Mouse (Mus musculus) CD4-positive, CD25-positive, alpha-beta regulatory T cell, adult 2 months (primary cell): ENCODE measurements around the gene Tbc1d16.
A peak's percentile ranks its signal among the peaks of the same experiment; 100 is the strongest.
"Not testable (repeated sequence)": the region's sequence is repeated elsewhere in the genome, so short reads cannot be mapped to it uniquely, and the experiment has no call there.

Experiments used
- DNase-seq: peaks from one replicate; pipeline ENCODE4 v3.0.0-alpha.2; 2012; ENCODE audit warnings: low read depth, low spot score

Gene Tbc1d16

DNA sequence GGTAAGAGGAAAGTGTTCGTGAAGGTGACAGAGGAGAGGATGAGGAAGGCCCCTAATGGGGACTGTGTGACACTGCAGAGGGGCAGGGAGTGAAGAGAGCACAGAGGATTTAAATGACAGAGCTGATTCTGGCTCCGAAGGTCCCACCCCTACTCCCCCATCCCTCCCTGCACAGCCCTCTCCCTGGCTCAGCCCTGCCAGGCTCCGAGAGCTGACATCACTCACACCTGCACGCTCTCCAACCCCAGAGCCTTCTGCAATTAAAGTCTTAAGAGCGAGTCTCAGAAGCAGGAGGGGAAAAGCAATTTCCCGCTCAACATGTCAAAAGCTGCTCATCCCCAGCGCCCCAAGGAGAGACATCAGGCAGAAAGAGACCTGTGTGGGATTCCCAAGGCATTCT is 109.4 kb downstream of the Tbc1d16 start:
- DNase-seq = no peak

DNA sequence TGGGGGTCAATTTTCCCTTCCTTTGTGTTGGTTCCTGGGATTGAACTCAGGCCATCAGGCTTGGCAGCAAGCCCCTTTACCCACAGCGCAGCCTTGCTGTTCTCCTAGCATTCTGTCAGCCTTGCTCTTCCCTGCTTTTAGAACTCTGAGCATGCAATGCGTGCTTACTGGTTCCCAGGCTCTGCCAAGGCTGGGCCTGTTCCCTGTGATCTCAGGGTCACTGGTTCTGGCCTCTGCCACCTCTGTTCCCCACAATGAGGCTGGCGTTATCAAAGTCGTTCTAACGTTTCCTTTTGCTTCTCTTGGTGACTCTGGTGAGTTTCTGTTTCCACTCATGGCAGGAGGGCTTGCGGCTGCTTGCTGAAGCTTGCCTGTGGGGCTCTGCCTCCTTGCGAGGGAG is 110.4 kb downstream of the Tbc1d16 start:
- no peak for DNase-seq

DNA sequence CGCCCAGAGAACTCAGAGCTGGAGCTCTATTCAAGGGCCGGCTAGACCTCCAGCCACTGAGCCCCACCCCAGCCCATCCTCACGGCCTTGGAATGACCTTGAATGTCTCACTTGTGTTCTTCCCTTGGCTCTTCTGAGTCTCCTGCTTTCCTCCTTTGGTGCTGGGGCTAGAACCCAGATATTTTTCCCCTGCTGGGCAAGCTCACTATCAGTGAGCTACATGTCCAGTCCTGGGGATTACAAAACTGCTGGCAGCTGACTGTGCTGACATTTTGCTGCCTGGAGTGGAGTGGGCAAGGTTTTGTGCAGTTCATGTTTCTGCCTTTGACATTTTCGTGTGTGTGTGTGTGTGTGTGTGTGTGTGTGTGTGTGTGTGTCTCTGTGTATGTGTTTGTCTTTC is 111.3 kb downstream of the Tbc1d16 start:
- DNase-seq = no peak

GRCm38 (mm10) chr11:119112721-119113120 is 115.6 kb downstream of the Tbc1d16 start:
- no peak for DNase-seq

DNA sequence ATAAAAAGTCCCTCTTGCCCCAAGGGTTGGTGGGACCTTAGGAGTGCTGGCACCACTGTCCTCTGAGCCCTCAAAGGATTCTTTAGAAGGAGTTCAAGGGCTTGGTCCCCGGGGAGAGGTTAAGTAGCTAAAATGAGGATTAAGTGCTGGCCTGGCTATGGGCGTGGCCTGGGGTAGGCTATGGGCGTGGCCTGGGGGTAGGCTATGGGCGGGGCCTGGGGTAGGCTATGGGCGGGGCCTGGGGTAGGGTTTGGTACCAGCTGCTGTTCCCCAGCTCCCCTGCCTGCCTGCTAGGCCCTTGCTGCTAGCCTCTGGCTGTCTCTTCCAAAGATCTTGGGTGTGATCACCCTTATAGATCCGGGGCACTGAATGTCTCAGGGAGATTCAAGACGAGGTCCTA is 117.0 kb downstream of the Tbc1d16 start:
- DNase-seq = peak; percentile 58

- DNase-seq = peak; percentile 53
These were observed 118.8 kb downstream of the Tbc1d16 start for GRCm38 (mm10) chr11:119109415-119110071.

- DNase-seq = peak; percentile 46
These were observed 119.6 kb downstream of the Tbc1d16 start for GRCm38 (mm10) chr11:119108573-119109263.

- DNase-seq = peak; percentile 47
These were observed 122.0 kb downstream of the Tbc1d16 start for GRCm38 (mm10) chr11:119106289-119106688.

- DNase-seq = peak; percentile 14
These were observed 122.6 kb downstream of the Tbc1d16 start for GRCm38 (mm10) chr11:119105748-119106147.

- DNase-seq = no peak
These were observed 123.2 kb downstream of the Tbc1d16 start for GRCm38 (mm10) chr11:119105071-119105609.

DNA sequence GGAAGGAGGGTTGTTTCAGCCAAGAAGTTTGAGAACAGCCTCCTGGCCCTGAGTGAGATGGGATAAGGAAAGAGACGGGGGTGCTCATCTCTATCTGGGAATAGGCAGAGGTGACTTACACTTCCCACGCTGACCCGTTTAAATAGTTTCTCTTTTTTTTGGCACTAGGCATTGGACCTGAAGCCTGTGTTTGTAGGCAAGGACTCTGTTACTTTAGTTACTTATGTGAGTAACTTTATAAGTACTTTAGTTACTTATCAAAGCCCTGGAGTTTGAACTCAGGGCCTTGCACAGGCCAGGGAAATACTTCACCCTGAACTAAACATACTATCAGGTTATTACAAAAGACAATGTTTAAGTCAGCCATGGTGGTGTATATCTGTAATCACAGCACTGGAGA is 124.3 kb downstream of the Tbc1d16 start:
- no peak for DNase-seq

DNA sequence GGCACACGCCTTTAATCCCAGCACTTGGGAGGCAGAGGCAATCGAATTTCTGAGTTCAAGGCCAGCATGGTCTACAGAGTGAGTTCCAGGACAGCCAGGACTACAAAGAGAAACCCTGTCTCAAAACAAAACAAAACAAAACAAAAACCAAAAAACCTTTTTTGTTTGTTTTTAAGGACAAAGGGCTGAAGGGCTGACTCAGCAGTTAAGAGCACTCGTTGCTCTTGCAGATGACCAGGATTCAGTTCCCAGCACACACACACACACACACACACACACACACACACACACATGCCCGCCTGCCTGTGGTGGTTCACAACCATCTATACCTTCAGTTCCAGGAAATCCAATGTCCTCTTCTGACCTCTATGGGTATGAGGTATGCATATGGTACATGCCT is 127.9 kb downstream of the Tbc1d16 start:
- not testable (repeated sequence) for DNase-seq

- DNase-seq = no peak
These were observed 130.1 kb downstream of the Tbc1d16 start for GRCm38 (mm10) chr11:119098202-119098601.

DNA sequence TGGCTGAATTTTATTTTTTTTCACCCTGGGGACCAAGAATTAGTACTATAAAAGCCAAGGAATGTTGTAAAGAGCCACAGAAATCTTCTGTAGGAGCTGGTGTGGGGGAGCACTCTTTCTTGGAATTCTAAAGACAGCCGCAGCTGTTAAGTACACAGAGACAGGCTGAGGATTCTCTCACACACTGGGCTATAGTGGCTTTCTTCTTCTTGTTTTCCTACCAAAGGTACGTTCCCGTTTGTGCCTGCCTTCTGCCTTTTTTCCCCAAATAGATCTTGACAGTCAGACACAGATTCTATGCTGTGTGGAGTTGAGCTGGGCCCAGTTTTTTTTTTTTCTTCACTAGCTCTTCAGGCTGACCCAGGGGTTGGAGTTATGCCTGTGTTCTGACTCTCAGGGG is 132.9 kb downstream of the Tbc1d16 start:
- no peak for DNase-seq

DNA sequence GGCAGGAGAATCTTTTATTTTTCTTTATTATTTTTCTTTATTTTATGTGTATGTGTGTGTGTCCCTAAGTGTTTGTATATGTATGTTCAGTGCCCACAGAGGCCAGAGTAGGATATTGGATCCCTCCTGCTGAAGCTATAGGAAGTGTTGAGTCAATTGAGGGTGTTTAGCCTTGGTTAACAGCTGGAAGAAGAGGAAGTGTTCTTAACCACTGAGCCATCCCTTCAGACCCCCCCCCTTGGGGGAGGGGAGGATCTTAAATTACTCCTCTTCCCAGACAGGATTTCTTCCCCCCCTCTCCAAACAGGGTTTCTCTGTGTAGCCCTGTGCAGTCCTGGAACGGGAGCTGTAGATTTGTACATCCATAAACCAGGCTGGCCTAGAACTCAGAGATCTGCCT is 135.0 kb downstream of the Tbc1d16 start:
- no peak for DNase-seq
